Mouse (Mus musculus) forebrain, embryonic 14.5 days (tissue): ENCODE results near the gene Pts. TPM values are rescaled to one million over a fixed set of nuclear protein-coding genes. Genes with fewer than 3 reads are reported as not detected.
A peak's percentile ranks its signal among the peaks of the same experiment; 100 is the strongest.

Source experiments
- ATAC-seq: fragments of 200-750 bp; cut with Nextera tagmentation; 2 replicates; pipeline ENCODE4 v1.8.0; 2017; ENCODE audit warnings: mild to moderate bottlenecking, moderate library complexity
- DNase-seq: peaks from one replicate; pipeline ENCODE4 v3.0.0-alpha.2; 2015; ENCODE audit warnings: low spot score
- H3K27ac ChIP-seq: fragments of 300-500 bp; sonication (generic); 2 replicates; pipeline ENCODE4 v1.5.1; 2014; ENCODE audit warnings: low read depth, mild to moderate bottlenecking, control low read depth, low read length, moderate library complexity
- H3K27me3 ChIP-seq: fragments of 300-500 bp; sonication (generic); replicated peaks from 2 replicates; pipeline ENCODE4 v1.6.1; 2014; ENCODE audit warnings: low read length, control low read depth, mixed read lengths; ENCODE audit not compliant: control insufficient read depth, insufficient read depth
- H3K36me3 ChIP-seq: fragments of 300-500 bp; sonication (generic); 2 replicates; pipeline ENCODE4 v1.6.1; 2014; ENCODE audit warnings: low read length, control low read depth; ENCODE audit not compliant: control insufficient read depth, insufficient read depth
- H3K4me1 ChIP-seq: fragments of 300-500 bp; sonication (generic); 2 replicates; pipeline ENCODE4 v1.6.1; 2014; ENCODE audit warnings: antibody characterized with exemption, low read length, control low read depth; ENCODE audit not compliant: control insufficient read depth, insufficient read depth
- H3K4me2 ChIP-seq: fragments of 300-500 bp; sonication (generic); 2 replicates; pipeline ENCODE4 v1.6.1; 2014; ENCODE audit warnings: mild to moderate bottlenecking, control low read depth, low read length
- H3K4me3 ChIP-seq: fragments of 300-500 bp; sonication (generic); 2 replicates; pipeline ENCODE4 v1.5.1; 2014; ENCODE audit warnings: low read depth, low read length, control low read depth
- H3K9ac ChIP-seq: fragments of 300-500 bp; sonication (generic); 2 replicates; pipeline ENCODE4 v1.6.1; 2014; ENCODE audit warnings: mild to moderate bottlenecking, low read length, control low read depth, moderate library complexity
- H3K9me3 ChIP-seq: fragments of 300-500 bp; sonication (generic); replicated peaks from 2 replicates; pipeline ENCODE4 v1.6.1; 2016; ENCODE audit warnings: low read length, control low read depth, mixed read lengths; ENCODE audit not compliant: control insufficient read depth
- WGBS: fragments of 180-500 bp; shearing (Covaris S2); extraction: QIAGEN DNeasy Blood & Tissue Kit; methylation state at CpG from one replicate; pipeline ENCODE4 v1.1.7; 2014; 5-methylcytosine and 5-hydroxymethylcytosine counted together
- polyA plus RNA-seq: library from polyadenylated mRNA; unstranded; fragments of >200 nt; fragmentation: Nextera tagmentation; extraction: Ambion mirVana; gene quantifications from 2 replicates; pipeline ENCODE4 v1.2.1, GENCODE M21; 2014

The Pts gene
- polyA plus RNA-seq, 1 experiment from 2014 or later, result 94.5 TPM

DNA sequence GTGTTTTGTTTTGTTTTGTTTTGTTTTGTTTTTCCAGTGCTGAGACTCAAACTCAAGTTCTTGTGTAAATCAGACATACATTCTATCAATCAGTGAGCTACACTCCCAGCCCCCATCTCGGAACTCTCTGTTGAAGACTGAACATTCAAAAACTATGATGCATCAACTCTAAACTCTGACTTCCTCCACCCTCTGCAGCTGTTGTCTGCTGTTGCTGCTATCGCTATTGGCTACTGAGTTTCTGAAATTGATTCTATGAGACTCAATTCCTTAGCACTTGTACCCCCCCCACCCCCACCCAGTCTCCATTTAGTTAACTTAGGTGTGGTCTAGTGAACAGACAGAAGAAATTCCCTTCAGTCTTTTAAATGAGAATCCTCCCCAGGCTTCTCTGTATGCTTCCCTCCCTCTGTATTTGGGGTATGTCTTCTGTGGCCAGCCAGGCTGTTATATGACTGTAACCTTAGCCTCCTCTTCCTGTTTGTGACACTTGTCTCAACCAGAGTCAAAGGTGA is 36.9 kb downstream of the Pts start:
- Histone ChIP-seq H3K27me3 (no peaks in the 10 kb centered on the region), H3K36me3 (no peaks in the 10 kb centered on the region), H3K27ac (no peak overlapping the region), H3K9ac (no peak overlapping the region), H3K9me3 (no peaks in the 10 kb centered on the region), H3K4me1 (0 out of 2 replicates have a peak, but pooled peaks cover 3% of the 10 kb centered on the region), H3K4me3 (no peak overlapping the region), H3K4me2 (no peak overlapping the region)
- 91% methylated on average over 2 of the region's 2 CpGs for WGBS
- DNase-seq (no peak), ATAC-seq (no peak)

DNA sequence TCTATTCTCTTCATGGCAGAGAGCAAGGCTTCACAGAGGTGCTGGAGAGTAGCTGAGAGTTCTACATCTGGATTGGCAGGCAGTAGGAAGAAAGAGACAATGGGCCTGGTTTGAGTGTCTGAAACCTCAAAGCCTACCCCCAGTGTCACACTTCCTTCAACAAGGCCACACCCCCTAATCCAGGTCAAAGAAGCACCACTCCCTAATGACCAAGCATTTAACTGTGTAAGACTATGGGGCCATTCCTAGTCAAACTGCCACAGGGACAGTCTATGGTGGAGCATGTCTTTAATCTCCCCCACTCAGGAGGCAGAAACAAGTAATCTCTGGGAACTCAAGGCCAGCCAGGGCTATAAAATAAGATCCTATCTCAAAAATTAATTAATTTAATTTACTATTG is 37.7 kb downstream of the Pts start:
- H3K36me3 ChIP-seq, result no peaks in the 10 kb centered on the region
- H3K27me3 ChIP-seq, result no peaks in the 10 kb centered on the region
- no peak overlapping the region for H3K9ac ChIP-seq
- ATAC-seq (no peak), DNase-seq (no peak)
- H3K4me1 ChIP-seq, result peaks cover 2% of the 10 kb centered on the region; the same call in 1 of the 2 replicates
- H3K27ac ChIP-seq, result no peak overlapping the region
- no peak overlapping the region for H3K4me3 ChIP-seq
- H3K9me3 ChIP-seq, result no peaks in the 10 kb centered on the region
- no peak overlapping the region for H3K4me2 ChIP-seq

DNA sequence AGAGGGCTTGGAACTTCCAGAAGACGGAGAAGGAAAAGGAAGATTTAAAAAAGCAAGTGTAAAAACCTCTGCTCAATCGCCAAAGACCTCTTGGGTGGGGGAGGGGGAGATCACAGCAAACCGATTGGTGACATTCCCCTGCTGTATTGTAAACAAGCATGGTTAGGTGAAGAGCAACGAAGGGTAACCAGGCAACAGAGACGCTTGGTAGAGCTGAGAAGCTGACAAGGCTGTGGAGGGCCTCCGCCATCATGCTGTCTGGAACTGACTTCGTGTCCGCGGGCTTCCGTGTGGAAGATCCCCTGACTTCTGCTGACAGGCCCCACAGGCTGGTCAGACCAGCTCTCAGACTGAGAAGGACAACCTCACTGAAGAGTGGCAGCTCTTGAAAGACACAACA is 43.0 kb downstream of the Pts start:
- no peak for ATAC-seq
- Histone ChIP-seq H3K27ac (no peak overlapping the region), H3K4me2 (peak overlapping the region; percentile 7; the same call in 1 of the 2 replicates), H3K4me3 (no peak overlapping the region), H3K9me3 (no peaks in the 10 kb centered on the region), H3K27me3 (no peaks in the 10 kb centered on the region), H3K36me3 (no peaks in the 10 kb centered on the region), H3K4me1 (peaks cover 6% of the 10 kb centered on the region; the same call in 1 of the 2 replicates), H3K9ac (no peak overlapping the region)
- 13% methylated on average over 10 of the region's 10 CpGs for WGBS
- peak; percentile 47 for DNase-seq

DNA sequence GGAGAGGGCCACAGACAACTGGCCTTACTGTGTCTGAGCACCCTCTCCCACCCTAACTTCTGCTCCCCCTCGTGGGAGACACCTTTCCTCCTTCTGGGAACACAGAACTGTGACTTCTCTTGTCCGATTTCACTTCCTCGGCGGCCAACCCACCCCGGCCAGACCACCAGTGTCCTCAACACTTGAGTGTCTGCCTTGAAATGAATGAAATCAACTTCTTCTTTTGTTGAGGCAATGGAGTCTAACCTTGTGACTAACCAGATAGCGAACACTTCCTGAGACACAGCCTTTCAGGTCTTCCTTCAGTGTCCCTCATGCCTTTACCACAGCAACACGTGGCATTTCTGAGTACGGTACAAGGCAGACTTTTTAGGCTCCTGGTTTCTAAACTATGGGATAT is 45.8 kb downstream of the Pts start:
- ATAC-seq, result no peak
- no peak for DNase-seq
- Histone ChIP-seq H3K4me3 (no peak overlapping the region), H3K4me2 (no peak overlapping the region), H3K36me3 (no peaks in the 10 kb centered on the region), H3K27ac (no peak overlapping the region), H3K9ac (no peak overlapping the region), H3K9me3 (no peaks in the 10 kb centered on the region), H3K27me3 (0 out of 2 replicates have a peak, but pooled peaks cover 3% of the 10 kb centered on the region), H3K4me1 (peaks cover 6% of the 10 kb centered on the region; the same call in 1 of the 2 replicates)
- 94% methylated on average over 8 of the region's 8 CpGs for WGBS

DNA sequence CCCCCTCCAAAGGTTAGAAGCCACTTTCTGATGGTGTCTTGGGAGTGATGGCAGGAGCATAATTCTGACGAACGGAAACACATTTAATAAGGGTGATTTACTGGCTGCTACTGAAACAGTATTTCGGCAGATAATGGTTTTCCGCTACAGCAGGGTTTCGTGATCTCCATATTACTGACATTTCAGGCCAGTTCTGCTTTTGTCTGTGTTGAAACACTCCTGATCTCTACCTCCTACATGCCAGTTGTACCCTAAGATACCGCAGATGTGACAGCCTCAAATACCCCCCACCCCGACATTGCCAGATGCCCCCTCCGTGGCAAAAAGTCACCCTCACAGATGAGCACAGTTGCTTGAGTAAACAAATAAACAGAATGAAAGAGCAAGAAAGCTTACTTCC is 49.0 kb downstream of the Pts start:
- Histone ChIP-seq H3K27ac (no peak overlapping the region), H3K9ac (no peak overlapping the region; the same call in 1 of the 2 replicates), H3K36me3 (no peaks in the 10 kb centered on the region), H3K27me3 (0 out of 2 replicates have a peak, but pooled peaks cover 3% of the 10 kb centered on the region), H3K9me3 (no peaks in the 10 kb centered on the region), H3K4me1 (no peaks in the 10 kb centered on the region), H3K4me2 (no peak overlapping the region), H3K4me3 (no peak overlapping the region)
- WGBS, result 45% methylated on average over 8 of the region's 8 CpGs
- ATAC-seq (no peak), DNase-seq (no peak)

DNA sequence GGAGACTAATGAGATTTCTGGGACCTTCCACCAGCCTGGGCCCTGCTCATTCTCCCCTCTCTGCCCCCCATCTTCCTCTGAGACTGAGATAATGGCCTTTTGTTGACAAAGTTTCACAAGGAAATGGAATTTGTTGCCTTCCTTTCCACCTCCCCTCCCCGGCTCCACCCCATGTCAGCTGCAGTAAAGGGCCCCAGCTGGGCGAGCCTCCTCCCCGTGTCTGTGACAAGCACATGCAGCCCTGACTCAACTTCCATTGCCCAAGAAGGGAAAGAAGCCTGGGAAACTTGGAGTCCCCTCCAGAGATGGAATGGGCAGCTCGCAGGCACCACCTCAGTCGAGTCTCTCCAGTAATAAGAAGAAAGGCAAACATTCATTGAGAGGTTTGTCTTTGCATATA is 49.7 kb downstream of the Pts start:
- 18% methylated on average over 5 of the region's 5 CpGs for WGBS
- no peak for ATAC-seq
- Histone ChIP-seq H3K27ac (no peak overlapping the region), H3K27me3 (0 out of 2 replicates have a peak, but pooled peaks cover 3% of the 10 kb centered on the region), H3K9ac (no peak overlapping the region), H3K36me3 (no peaks in the 10 kb centered on the region), H3K9me3 (no peaks in the 10 kb centered on the region), H3K4me1 (no peaks in the 10 kb centered on the region), H3K4me2 (no peak overlapping the region), H3K4me3 (no peak overlapping the region)
- no peak for DNase-seq

DNA sequence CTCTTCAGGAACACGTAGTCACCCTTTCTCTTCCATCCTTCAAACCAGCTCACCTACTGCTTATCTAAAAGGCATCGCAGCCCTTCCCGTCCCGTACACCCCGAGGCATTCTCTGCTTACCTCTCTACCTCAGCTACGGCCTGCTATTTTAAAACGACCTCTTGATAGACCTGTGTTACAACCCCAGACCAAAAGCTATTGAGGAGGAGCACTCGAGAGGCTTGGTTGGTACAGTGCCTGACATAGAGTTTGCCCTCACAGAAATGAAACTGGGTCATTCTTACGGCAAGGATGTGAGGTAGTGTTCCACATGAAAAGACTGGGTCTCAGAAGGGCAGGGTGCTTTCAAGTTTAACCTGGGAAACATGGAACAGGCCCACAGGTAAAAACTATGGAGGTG is 51.3 kb downstream of the Pts start:
- Histone ChIP-seq H3K9ac (no peak overlapping the region), H3K36me3 (no peaks in the 10 kb centered on the region), H3K9me3 (no peaks in the 10 kb centered on the region), H3K4me1 (no peaks in the 10 kb centered on the region), H3K27ac (no peak overlapping the region), H3K27me3 (0 out of 2 replicates have a peak, but pooled peaks cover 3% of the 10 kb centered on the region), H3K4me3 (no peak overlapping the region), H3K4me2 (no peak overlapping the region)
- no peak for DNase-seq
- ATAC-seq, result no peak
- WGBS, result 94% methylated on average over 9 of the region's 9 CpGs

DNA sequence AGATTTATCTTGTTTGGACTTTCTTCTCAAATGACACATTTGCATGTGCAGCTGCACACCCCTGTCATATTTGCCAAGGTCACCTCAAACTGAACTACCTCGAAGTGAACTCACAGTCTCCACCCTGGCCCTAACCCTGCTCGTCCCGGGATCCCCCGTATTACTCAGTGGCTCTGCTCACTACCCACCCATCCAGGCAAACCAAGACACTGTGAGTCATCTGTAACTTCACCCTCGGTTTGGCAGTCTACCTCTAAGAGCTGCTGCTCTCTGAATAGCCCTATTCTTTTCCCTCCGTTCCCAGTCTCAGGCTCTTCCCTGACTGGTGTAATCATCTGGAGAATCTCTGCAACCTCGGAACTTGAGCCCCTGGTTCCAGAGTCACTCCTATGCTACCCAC is 51.9 kb downstream of the Pts start:
- Histone ChIP-seq H3K4me1 (no peaks in the 10 kb centered on the region), H3K4me3 (no peak overlapping the region), H3K27me3 (0 out of 2 replicates have a peak, but pooled peaks cover 3% of the 10 kb centered on the region), H3K4me2 (no peak overlapping the region), H3K36me3 (no peaks in the 10 kb centered on the region), H3K9ac (no peak overlapping the region), H3K27ac (no peak overlapping the region), H3K9me3 (no peaks in the 10 kb centered on the region)
- WGBS, result 69% methylated on average over 7 of the region's 7 CpGs
- ATAC-seq (no peak), DNase-seq (no peak)

DNA sequence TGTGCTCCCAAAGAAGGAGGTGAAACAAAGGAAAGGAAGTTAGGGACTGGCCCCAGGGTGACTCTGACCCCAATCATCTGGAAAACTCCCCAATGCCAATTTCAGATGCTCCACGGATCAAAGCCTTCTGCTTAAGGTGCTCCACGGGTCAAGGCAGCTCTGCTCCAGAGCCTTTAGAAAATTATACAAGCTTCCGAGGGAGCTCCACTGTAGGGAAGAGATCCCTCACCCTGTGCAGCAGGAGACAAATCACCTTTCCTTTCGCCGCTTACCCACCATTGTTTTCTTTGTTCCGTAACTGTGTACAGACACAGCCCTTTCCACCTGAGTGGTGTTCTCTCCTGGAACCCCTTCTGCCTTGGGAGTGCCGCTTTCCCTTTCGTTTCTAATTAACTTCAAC is 52.8 kb downstream of the Pts start:
- Histone ChIP-seq H3K4me3 (no peak overlapping the region), H3K27ac (no peak overlapping the region), H3K9ac (no peak overlapping the region), H3K36me3 (no peaks in the 10 kb centered on the region), H3K9me3 (no peaks in the 10 kb centered on the region), H3K4me1 (no peaks in the 10 kb centered on the region), H3K27me3 (0 out of 2 replicates have a peak, but pooled peaks cover 3% of the 10 kb centered on the region), H3K4me2 (no peak overlapping the region)
- DNase-seq, result no peak
- ATAC-seq, result no peak
- 54% methylated on average over 8 of the region's 8 CpGs for WGBS
